Mouse (Mus musculus) layer of hippocampus, adult 8-10 months (tissue): ENCODE measurements around the gene Gm20390. TPM values are rescaled to one million over a fixed set of nuclear protein-coding genes. Genes with fewer than 3 reads are reported as not detected.

Experiments
- total RNA-seq, 4 experiments: library from RNA; stranded (reverse); gene quantifications; 2 replicates each; pipeline ENCODE4 v1.2.4; 2022

Gm20390 gene
- total RNA-seq, 4 experiments from 2014 or later, result 86.0 to 119 (median 96.1) TPM

Other genes starting within 250 kb of the Gm20390 start
- gene Utp18, start 82.5 kb downstream of the Gm20390 start, total RNA-seq, result 10 to 100 TPM; 21.6 to 23.3 (median 22.4) TPM
- 10 to 100 TPM; 28.4 to 40.9 (median 33.5) TPM for gene Mbtd1, start 82.4 kb downstream of the Gm20390 start, total RNA-seq
- 100 to 1,000 TPM in 2 of 4 experiments, 10 to 100 TPM in 2; 88.3 to 126 (median 105) TPM for gene Nme2, start 12.0 kb downstream of the Gm20390 start, total RNA-seq
- 100 to 1,000 TPM in 1 of 4 experiments, 10 to 100 TPM in 3; 72.6 to 105 (median 82.2) TPM for gene Nme1, start 228 bp upstream of the Gm20390 start, total RNA-seq
- 100 to 1,000 TPM; 205 to 236 (median 220) TPM for gene Spag9, start 27.8 kb upstream of the Gm20390 start, total RNA-seq
- 10 to 100 TPM; 35.8 to 44.1 (median 39.9) TPM for gene Tob1, start 243.2 kb upstream of the Gm20390 start, total RNA-seq